Mouse (Mus musculus) mature B cell (primary cell): ENCODE results near the gene Slc12a7.

ENCODE experiments used
- in situ Hi-C: fragments of 300-500 bp; cut with MboI; formaldehyde crosslinking; loops from 2 replicates; pipeline ENCODE4 v1.14.3; 2019

The Slc12a7 gene

DNA sequence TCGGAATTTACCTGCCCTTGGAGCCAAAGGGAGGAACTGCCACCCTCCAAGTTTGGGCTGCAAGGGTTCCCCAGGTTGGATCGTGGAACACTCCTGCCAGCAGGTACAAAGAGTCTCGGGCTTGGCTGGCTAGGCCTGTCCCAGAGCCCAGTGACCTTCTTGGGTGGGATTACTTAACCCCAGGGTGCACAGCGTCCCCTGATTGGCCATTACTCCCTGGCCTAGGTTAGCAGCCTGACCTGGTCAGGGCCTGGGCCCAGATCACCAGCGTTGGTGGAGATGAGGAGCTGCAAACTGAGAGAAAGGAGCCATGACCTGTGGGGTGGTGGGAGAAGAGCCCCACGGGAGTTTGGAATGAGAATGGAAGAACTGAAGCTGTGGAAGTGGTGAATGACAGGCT lies 30.0 kb downstream of the Slc12a7 start:
- in situ Hi-C loops: no loop called here

DNA sequence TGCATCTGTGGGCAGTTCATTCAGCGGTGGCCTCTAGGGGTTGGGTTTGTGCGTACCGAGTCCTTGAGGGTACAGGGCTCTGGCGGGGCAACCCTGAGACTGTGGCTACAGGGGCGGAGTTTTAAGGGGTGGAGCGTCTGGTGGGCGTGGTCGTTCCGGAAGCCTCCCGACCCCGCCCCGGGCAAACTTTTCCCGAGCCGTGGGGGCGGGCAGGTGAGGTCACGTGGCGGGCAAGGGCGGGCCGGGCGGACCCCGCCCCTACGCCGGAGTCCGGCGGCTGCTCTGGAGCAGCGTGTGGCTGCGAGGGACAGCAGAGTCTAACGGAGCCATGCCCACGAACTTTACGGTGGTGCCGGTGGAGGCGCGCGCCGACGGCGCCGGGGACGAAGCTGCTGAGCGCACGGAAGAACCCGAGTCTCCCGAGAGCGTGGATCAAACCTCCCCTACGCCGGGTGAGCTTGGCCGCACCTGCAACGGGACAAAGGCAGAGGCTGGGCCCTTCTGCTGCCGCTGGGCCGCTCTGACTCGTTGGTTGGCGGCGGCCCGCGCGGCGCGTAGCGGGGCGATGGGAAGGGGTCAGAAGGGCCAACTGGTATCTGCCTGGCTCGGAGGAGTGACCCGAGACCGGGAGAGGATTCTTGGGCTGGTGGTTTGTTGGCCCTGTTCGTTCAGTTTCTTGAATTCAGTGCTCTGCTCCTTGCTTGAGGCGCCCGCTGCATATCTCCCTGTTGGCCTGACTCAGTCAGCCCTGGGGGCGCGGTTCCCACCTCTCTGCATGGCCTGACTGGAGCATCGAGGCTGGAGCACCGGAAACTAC lies 30.8 kb downstream of the Slc12a7 start:
- in situ Hi-C loops: no loop called here

DNA sequence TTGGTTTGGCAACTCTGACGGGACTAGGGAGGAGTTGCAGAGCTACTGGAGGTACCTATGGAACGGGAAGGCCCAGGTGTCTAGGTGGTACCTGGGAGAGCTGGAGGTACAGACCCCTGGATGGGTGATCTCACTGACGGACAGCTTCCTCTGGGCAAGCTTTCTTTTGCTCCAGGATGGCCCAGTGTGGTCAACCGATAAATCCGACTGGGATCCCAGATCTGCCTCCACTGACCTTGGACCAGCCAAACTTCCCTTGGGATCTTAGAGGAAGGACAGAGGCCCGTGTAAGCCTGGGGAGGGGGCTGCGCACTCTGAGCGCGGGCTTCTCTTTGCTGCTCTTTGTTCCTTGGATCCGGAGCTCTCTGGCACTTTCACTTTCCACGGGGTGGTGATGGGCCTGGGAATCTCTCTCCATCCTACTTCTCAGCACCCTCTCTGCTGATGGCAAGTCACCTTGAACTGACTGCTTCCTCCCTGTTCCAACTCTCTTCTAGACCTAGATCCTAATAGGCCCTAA lies 31.4 kb downstream of the Slc12a7 start:
- in situ Hi-C loops: no loop called here

DNA sequence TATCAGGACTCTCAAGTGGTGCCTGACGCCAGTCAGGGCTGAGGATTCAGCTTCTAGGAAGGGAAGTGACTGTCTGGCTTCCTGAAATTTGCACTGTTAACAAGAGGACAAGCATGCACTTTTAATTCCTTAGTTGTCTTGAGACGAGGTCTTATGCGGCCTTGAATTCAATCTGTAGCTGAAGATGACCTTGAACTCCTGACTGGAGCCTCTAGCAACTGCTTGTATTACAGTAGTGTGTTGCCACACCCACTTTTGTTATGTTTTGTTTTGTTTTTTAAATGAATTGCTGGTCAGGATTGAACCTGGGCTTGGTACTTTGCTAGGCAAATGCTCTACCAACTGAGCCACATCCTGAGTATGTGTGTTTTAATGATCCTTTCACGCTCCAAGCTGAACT lies 32.5 kb downstream of the Slc12a7 start:
- in situ Hi-C loops: no loop called here

DNA sequence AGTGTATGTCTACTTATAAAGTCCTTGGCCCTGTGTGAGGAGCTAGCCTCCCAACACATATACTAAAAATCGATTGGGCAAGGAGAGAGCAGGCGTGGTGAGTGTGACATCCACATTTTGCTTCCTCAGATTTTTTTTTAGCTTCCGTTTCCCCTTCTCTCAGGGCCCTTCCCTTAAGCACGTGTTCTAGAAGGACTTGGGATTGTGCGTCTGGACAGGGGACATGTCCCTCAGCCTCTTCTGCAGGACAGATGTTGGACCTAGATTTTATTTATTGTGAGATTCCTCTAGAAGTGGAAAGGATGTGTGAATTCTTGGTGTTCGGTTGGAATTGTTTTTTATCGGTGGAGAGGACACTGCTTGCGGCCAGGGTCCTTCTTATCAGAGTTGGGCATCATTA lies 34.3 kb downstream of the Slc12a7 start:
- in situ Hi-C loops: no loop called here

DNA sequence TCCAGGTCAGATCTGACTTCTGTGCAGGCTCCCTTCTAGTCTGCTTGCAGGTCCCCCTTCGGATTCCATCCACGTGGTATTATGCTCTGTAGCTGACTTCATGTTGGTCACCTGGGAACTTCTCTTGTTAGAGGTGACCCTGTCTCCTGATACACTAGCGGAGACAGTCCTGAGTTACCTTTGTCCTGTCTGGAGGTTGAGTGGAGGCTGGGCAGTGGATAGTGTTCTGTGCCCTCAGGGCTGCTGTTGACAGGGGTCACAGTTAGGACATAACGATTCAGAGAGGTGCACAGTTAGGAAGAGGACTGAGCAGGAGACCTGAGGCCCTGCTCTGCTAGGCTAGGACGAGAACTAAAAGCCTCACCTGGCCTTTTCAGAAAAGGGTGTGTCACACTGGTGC lies 34.9 kb downstream of the Slc12a7 start:
- in situ Hi-C loops: no loop called here

DNA sequence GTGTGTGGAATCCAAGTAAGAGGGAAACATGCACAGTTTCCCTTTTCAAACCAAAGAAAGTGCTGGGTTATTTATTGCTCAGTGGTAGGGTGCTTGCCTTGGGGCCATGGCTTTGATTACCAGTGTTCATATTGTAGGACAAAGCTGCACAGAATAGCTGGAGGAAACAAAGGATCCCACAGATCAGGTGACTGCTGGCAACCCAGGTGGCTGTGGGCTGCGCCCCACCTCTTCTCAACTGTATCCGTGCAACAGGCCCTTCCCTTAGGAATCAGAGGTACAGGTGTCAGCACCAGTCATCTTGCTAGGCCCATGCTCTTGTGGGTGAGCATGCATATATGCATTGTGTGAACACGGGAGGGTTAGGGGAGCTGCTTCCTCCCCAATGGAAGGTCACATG lies 35.4 kb downstream of the Slc12a7 start:
- in situ Hi-C loops: no loop called here

DNA sequence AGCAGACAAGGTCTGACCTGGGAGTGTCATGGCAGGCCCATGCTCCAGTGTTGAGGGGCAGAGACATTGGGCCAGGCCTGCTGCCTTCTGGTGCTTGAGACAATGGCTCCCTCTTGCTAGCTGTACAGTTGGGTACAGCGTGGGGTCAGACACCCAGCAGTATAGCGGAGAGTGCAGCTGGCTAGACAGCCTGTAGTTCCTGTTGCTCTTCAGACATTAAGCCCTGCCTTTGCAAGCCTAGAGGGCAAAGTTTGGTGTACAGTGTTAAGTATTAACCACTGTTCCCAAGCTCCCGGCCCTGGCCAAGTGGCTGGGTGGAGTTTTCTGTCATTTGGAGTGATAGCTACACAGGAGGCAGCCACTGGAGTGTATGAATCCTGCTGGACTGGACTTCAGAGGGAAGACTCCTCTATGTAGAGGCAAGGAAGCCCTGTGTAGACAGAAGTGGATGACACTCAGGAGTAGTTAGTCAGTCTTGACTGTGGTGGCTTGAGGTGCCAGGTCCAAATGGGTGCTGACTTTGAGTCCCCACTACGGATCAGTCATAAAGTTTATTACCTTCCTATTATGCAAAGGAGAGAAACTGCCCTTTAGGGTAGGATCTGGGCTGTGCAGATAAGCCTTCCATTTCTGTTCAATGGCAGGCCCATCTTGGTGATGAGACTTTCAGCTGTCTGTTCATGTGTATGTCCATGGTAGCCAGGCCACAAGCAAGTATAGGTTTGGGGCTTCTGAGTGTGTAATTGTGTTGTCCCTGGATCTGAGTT lies 37.2 kb downstream of the Slc12a7 start:
- in situ Hi-C loops: no loop called here

DNA sequence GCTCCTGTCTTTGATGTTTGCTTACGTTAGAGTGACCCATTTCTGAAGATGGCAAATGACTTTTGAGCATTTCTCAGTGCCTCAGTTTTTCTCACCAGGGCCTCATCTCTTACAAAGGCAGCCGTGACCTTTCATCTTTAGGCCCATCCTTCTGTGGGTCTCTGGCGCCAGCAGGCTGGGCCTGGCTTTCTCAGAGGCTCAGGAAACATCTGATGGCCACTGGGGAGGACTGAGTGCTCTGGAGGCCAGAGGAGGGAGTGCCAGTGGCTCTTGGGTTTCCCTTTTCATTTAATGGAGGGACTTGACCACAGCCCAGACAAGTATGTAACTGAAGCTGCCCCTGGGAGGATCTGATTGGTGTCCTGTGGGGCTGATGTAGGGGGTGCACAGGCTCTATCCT lies 38.2 kb downstream of the Slc12a7 start:
- in situ Hi-C loops: no loop called here

DNA sequence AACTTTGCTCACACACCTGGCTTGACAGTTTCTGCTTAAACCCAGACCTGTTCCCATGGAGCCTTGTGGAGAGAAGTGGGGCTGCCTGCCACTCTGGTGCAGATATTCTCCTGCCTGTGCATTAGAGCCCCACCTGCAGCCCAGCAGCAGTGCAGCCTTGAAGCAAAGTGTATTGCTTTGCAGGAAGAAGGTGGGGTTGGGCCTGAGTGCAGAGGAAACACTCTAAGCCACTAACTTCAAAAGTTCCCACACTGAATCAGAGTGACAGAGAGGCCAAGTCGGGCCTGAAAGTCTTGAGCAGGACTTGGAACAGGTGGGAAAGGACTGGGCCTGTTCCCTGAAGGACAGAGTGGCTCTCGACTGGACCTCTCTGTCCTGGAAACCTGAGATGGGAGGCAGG lies 39.8 kb downstream of the Slc12a7 start:
- in situ Hi-C loops: no loop called here

DNA sequence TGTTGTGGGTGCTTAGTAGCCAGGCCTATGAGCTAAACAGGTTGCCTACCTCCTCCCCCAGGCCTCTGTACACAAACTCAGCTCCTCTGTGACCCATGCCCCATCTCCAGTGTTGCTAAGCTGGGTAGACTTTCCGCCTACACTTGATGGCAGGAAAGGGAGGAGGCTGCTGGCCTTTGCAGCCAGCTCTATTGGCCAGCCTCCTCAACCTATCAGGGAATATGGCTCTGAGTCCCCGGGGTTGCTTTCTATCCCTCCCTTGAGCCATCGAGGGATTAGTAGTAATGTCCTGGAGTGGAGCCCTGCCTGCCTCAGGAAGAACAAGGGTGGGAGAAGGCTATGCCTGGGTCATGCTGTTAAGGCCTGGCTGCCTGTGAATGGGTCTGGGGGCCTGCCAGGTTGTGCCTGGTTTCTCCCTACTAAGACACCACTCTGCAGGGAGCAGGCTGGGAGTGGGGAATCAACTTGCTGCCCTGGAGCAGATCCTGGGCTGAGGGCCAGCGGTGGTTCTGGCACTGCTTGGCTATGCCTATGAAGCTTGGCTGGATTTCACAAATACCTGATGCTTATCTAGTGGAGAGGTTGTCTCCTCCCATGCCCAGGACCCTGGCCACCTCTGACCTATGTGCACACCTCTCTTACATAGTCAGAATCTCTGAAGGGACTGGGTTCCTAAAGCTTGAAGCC lies 40.8 kb downstream of the Slc12a7 start:
- in situ Hi-C loops: no loop called here

DNA sequence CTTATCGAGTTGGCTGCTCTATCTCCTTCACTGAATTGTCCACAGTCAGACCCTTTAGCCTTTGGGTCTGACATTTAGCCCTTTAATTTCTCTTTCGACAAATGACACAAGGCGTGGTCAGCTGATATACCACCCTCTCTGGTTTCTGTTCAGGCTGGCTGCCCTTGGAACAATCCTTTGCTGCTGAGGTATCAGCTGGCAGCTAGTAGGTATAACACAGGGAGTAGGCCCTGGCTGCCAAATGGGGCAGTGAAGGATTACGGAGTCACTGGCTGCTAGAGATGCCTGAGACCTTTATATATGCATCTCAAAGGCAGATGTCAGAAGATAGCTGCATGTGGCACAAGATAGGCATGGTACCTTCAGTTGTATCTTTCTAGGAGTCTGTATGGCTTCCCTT lies 42.9 kb downstream of the Slc12a7 start:
- in situ Hi-C loops: no loop called here

DNA sequence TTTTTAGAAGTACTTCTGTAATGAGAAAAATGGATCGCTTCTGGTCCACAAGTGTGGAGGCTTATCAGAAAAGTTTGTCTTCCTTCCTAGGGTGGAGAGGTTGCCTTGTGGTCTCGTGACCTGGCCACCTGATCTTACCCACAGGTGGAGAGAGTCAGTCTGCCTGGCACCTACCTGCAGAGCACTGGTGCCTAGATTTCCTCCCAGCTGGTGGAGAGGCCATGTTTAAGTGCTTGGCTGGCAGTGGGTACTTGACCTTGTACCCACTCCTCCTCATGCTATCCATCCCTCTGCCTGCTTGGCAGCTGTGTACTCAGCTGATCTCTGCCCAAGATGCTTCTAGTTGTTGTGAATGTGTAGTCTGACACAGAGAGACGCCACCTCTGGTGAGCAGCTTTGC lies 44.7 kb downstream of the Slc12a7 start:
- in situ Hi-C loops: no loop called here

DNA sequence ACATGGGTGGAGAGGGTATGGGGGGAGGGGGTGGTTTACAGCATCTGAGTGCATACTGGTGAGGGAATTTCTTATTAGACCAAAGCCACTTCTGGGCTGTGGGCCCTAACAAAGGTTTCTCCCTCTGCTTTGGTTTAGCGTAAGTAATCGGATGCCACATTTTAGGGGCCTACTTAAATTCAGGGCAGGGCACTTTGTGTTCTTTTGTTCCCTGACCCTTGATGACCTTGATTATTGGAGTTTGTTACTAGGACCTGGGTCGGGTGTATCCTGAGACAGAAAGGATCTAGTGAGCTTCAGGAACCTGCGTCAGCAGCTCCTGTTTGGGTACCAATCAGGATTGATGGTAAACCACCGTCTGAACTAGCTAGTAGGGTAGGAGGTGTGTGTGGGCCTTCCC lies 49.6 kb downstream of the Slc12a7 start:
- in situ Hi-C loops: no loop called here

DNA sequence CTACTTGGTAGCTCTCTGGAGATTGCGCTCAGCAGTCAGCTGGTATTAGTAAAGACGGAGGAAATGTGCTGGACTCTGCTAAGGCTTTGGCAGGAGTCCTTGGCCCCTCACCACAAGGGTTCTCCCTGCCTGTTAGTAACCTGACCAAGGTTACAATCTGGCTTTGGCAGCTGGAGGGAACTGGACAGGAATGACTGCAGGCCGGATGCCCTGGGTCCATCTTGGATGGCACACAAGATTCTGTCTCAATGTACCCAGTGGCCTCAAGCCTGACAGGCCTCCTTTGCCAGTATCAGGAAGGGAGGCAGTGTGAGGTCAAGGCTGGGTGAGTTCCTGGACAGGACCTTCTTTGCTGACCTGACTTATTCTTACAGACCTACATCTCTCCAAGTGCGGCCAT lies 59.3 kb downstream of the Slc12a7 start:
- in situ Hi-C loops: no loop called here

DNA sequence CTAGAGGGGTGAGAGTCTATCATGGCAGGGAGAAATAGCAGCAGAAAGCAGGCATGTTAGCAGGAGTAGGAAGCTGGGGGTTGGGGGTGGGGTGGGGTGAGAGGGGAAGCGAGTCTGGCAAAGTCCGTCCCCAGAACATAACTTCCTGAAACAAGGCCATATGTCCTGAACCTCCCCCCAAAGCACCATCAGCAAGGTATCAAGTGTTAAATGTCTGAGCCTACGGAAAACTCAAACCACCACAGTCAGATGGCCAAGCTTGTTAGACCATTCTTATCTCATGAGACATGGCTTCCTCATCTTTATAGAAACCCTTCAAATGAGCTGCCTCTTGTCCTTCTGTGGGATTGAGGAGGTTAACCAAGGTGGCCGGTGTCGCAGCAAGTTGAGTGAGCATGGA lies 60.3 kb downstream of the Slc12a7 start:
- in situ Hi-C loops: no loop called here

DNA sequence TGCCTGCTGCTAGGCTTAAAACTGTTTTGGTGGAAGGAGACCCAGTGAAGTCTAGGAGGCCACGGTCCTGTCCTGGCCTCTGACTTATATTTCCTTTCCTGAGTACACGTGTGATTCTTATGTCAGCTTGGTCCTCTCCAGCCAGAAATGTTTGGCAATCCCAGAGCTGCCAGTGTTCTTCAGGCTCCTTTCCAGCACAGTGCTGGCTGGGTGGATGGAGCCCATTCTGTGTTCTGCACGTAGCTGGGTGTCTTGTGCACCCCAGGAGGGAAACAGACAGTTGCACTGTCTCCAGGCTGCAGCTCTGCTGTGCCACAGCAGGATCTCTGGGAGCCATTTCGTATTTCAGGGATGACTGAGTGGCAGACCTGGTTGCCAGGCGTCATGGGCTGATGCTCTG lies 66.2 kb downstream of the Slc12a7 start:
- in situ Hi-C loops: no loop called here

DNA sequence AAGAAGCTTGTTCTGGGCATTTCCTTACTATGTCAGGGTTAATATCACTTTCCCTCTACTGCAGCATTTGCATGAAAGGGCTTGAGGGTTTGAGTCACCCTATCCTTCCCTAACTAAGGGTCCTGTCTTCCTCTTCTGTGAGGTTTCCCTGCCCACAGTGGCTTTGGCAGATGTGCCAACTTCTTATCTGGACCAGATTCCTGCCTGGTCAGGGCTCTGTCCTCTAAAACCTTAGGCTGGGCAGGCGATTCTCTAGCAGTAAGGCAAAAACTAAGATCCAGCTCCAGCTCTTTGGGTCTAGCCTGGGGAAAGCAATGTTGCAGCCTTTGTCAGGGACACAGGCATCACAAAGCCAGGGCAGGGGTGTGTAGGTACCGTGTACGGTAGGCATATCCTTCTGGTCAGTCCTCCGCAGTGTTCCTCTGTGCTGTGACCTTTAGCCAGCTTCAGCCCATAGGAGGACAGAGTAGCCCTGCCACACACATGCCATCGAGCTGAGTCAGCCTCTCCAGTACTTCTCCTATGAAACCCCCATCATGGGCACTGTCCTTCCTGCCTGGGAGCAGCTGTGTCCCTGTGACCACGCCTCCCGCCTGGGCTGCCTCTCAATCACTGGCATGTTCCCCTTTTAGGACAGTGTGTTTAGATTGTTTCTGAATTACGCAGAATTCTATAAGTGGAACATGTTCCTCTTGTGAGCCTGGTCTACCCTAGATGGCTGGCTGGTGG lies 70.7 kb downstream of the Slc12a7 start:
- in situ Hi-C loops: no loop called here

DNA sequence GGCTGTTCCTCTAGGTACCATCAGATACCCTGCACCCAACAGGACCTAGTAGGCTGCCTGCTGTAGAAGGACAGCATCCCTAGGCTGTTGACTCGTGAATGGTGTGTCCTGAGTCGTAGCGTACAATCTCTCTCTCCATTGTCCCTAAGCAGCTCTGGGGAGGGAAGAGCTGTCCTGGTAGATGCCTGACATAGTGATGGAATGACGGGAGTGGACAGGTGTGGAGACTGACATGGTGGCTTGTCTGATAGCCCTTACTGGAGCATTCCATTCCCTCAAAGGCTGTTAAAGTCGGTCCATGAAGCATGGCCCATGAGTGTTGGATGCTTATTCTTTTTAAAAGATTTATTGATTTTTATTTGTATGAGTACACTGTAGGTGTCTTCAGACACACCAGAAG lies 72.0 kb downstream of the Slc12a7 start:
- in situ Hi-C loops: no loop called here

DNA sequence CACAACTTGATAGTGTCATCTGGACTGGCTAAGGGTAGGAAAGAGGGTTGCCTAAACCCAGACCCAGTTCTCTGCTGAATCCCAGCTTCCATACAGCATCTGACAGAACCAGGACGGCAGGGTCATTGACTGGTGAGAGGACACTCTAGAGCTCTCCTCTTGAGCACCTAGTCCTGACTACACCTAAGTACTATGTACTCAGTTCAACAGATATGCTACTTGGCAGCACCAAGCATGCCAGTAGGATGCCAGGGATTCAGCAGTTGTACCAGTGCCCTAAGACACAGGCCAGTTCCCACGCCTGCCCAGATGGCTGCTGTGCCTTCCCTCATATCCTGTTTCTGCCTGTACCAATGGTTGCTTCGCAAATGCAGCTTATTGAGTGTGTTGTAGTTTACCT lies 80.0 kb downstream of the Slc12a7 start:
- in situ Hi-C loops: no loop called here

DNA sequence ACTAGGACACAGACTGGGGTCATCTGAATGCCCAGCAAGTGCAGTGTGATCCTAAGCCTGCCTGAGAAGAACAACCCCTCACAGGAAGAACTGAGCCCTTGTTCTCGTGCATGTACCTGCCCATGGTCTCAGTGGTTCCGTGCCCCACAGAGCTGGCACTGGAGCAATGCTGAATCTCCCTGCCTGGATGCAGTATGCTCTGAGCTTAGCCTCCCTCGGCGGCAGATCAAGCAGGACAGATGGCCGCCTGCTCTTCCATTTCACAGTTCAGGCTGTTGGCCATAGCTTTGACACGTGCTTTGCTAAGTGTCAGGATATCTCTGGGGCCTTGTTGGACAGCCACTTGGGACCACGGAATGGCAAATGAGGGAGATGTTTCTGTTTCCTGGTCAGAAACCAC lies 81.3 kb downstream of the Slc12a7 start:
- in situ Hi-C loops: no loop called here

DNA sequence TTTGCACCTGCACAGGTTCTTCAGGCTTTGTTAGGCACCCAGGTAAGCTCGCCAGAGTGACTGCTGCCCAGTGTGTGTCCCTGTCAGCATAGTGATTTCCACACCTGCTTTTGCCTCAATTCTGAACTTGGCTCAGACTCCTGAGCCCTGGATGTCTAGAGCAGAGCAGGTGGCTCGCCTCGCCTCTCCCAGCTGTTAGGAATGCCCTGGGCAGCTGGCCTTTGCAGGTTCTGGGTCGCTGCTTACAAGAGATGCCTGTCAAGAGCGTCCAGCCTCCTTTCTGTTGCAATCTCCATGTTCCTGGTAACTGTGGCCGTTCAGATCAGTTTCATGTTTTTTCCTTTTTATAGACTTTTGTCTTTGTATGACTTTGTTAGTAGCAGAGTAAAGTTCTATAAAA lies 83.4 kb downstream of the Slc12a7 start:
- in situ Hi-C loops: loop anchor here (5.0 kb wide), 1 partner anchor 94 kb away; no protein-coding TSS in a partner anchor
